Mouse (Mus musculus) spleen, adult 2 months (tissue): ENCODE measurements around the gene Dnajc8.
A peak's percentile ranks its signal among the peaks of the same experiment; 100 is the strongest.

Experiments used
- CTCF ChIP-seq: fragments of 200-500 bp; IDR thresholded peaks from 2 replicates; pipeline ENCODE4 v1.5.1; 2011; ENCODE audit warnings: mild to moderate bottlenecking, inconsistent platforms; ENCODE audit not compliant: insufficient read depth, insufficient read length, insufficient replicate concordance; ENCODE audit errors: extremely low read depth
- POLR2A ChIP-seq: fragments of 200-500 bp; IDR thresholded peaks from 2 replicates; pipeline ENCODE4 v1.6.1; 2011; ENCODE audit warnings: low read depth, low read length, inconsistent platforms

- TF ChIP-seq CTCF = peak; percentile 1; the same call in 1 of the 2 replicates
- no peak for TF ChIP-seq POLR2A
Observed at GRCm38 (mm10) chr4:132569115-132569514, 33.8 kb downstream of the Dnajc8 start.
